Mouse (Mus musculus) fat pad, adult 2 months (tissue): Measurements from ENCODE around the gene Gm26558.

ENCODE experiments used
- DNase-seq: peaks from one replicate; pipeline ENCODE4 v3.0.0-alpha.2; 2011; ENCODE audit warnings: low read depth, low spot score; ENCODE audit errors: extremely low read depth

The Gm26558 gene

DNA sequence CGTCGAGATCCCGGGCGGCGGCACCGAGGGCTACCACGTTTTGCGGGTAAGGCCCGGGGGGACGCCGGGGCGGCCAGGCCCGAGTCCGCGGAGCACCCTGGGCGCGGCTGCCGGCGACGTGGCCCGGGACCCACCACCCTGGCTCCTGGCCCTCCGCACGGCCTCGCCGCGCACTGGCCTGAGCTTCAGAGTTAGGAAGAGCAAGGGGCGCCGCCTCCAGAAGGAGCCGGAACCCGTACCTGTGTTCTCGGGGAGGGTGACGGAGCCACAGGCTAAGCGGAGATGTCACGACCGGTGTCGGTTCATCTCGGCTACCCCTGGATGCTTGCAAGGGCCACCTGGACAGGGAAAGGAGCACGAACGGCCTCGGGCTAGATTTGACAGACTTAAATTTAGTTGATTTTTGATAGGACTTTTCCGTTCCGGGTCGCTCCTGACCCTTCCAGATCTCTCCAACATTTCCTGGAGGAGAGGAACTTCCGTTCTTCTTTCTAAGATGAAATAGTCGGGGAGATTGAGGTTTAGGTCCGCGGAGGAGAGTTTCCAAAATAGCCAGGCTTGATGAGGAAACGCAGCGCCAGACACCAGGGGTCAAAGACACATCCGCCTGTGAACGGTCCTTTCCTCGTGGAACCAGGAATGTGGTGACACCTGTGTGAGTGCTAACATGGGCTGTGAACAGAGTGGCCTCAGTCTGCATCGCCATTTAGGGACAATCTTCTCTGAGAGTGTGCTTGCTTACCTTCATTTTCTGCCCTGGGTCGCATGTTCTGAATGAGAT, at the start of gene Gm26558:
TSS of gene Gm26558 (minus strand) at position 394 of the 781 bp plus-strand sequence.
- DNase-seq: no peak

DNA sequence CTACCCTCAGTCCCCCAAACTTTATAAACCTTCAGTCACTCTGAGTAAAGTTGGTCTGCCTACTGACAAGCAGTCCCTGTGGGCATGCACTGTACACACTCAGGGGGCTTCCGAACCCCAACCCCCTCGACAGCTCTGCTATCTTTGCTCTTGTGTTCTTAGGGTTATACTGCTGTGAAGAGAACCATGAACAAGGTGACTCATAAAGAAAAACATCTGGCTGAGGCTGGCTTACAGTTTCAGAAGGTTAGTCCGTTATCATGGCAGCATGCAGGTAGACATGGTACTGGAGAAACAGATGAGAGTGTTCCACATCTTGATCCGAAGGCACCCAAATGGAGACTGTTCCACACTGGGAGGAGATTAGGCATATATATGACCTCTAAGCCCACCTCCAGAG, 49.0 kb upstream of the Gm26558 start:
- DNase-seq: no peak

DNA sequence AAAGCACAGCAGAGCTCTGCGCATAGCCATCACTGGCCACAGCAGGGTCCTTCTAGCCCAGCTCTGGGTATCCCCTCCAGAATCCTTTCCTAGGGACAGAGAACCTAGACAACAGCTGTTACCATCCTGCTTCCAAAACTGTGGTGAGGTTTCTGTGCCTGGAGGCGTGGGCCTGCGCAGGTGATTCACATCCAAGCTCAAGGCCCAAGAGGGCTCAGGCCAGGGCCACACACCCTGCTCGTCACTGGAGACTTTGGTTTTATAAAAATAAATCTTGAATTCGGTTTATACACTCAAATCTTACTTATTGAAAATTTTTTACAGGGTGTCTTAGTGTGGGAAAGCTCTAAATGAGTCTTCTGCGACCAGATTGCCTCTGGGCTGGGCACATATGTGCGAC, 48.3 kb upstream of the Gm26558 start:
- no peak for DNase-seq

DNA sequence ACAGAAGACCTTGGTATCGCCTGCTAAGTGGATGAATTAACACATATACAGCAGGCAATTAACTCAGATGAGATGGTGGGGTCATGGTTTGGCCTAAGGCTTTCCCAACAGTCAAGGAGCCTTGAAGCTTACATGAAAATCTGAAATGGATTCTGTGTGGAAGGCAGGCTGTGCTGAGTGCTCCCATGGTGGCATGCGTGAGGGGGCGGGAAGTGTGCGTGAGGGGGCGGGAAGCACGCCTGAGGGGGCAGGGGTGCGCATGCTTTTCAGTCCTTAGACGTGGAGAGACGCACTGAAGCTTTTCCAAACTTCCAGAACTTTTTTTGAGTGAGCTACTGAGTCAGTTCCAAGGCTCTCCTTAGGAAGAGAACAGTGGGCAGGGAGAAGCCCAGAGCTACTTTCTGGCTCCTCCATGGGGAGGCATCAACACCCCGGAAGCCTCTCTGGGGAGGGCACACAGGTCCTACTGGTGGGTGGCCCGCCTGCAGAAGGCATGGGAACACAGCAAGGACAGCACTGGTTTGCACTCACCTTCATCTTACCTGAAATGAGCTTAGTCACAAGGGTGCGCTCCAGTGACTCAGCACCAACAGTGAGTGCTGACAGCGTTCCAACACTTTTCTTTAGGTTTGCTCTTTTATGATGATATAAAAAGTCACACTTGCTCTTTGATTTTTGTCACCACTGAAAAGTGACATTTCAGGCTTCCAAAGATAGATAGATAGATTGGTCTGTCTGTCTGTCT, 47.2 kb upstream of the Gm26558 start:
- no peak for DNase-seq

DNA sequence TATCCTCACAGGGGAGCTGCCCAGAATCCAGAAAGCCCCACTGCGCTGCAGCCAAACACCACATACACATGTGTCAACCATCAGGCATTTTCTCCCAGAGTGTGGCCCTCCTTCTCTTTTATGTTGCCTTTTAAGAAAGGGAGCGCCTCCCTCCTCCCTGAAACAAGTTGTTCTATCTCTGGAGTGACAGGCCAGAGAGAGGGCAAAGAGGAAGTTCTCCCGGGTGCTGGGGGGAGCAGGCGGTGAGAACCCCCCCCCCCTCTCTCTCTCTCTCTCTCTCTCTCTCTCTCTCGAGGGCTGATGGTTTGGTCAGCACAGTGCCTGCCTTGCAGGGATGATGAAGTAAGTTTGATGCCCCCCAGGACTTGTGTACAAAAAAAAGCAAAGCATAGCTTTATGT, 40.5 kb upstream of the Gm26558 start:
- no peak for DNase-seq

DNA sequence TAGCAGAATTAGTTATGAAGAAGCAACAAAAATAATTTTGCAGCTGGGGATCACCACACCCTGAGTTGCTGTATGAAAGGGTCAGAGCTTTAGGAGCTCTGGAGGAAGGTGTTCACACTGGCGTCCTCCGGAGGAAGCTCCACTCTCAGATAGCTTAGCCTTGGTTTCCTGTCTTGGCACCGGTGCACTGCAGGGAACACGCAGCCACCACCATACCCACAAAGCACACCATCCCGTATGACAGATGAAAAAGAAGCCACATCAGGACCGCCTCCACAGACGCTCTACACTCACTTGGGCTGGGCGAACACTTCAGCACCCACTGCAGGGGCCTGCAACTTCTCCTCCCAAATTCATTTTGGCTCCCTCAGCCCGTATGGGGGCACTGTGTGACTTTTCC, 39.7 kb upstream of the Gm26558 start:
- no peak for DNase-seq

DNA sequence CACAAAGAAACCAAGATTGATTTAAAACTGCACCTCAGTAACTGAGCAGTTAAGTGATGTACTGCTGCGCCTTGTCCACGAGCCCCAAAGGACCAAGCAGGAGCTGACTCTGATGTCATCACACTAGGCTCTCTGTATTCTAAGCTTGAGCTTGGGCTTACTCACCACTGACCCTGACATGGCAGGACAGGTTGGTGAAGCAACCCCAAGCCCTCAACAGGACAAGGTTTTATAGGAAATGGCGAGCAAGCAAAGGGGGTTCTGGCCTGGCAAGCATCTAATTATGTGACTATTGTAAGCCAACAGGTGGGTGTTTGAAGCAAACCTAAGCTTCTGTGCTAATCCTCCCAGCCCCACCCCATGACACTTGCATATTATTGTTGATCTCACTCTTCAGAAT, 38.9 kb upstream of the Gm26558 start:
- no peak for DNase-seq

DNA sequence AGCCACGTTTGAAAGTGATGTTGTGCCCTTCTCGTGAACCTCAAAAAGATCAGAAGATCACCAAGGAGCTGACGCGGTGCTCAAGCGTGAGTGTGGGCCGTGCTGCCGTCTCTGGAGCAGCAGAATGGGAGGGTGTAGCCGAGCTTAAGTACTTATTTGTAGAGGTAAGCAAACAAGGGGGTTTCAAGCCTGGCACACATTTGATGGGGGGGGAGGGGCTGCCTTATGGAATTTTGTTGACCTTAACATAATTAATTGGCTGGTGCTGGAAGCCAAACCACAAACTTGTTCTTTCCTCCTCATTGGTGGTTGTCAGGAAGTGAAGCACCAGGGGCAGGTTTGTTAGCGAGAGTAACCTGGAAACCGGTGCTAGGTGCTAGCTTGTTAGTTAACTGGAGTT, 33.8 kb upstream of the Gm26558 start:
- DNase-seq: no peak

DNA sequence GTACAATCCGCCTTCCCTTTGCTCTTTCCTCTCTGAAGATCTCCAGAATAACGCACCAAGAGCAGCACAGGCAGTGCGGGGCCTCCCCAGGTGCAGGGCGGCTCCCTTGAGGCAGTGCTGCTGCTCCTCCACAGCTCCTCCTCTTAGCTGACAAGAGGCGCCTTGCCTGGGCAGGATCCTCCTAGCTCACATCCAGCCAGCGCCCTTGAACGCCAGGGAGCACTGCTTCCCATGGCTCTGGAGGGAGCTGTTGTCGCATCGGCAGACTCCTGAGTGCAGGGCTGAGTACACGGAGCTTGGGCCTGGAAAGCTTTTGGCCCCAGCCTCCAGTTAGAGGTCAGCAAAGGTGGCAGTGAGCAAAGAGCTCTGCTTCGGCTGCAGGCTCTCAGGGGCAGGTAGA, 28.3 kb upstream of the Gm26558 start:
- no peak for DNase-seq

DNA sequence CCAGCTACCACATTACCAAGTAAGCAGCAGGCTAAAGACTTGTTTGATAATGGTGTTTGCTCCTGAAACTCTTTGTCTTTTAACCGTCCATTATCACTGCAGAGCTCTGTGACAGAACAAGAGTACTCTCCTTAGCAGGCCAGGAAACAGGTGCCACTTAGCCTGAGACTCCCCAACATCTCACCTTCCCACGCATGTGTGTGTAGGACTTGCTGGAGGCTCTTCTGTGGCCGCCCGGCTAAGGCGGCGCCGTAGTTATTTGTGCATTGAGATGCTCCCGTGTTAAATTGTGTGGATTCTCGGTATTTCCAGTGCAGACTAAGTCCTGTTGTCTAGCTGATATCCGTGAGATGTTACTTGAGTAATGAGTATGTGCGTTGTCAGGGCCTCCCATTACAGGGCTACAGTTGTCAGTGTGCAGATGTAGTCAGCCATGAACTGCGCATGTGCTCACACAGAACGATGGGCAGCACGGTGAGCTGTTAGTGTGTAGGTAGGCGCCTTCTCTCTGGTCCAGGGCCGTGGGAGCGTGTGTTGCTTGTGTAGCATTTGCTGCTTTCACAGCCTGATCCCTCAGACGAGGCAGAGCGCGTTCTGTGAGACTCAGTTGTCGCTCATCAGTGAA, 26.7 kb upstream of the Gm26558 start:
- DNase-seq: no peak

DNA sequence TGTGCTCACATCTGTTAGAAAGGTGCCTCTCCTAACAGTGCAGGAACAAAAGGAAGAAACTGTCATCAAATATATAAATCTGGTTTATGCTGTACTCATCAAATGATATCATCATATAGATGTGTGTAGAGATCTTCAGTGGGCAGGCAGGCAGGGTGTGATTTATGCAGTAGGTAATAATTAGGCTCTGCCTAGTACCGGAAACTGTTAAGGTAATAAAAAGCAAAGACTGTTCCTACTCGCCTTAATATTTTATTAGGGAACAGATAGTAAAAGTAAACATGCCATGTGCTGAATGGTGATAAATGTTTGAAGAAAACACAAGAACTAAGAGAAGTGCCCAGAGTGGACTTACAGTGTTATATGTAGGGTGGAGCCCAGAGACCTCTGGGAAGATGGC, 20.4 kb upstream of the Gm26558 start:
- DNase-seq: no peak

DNA sequence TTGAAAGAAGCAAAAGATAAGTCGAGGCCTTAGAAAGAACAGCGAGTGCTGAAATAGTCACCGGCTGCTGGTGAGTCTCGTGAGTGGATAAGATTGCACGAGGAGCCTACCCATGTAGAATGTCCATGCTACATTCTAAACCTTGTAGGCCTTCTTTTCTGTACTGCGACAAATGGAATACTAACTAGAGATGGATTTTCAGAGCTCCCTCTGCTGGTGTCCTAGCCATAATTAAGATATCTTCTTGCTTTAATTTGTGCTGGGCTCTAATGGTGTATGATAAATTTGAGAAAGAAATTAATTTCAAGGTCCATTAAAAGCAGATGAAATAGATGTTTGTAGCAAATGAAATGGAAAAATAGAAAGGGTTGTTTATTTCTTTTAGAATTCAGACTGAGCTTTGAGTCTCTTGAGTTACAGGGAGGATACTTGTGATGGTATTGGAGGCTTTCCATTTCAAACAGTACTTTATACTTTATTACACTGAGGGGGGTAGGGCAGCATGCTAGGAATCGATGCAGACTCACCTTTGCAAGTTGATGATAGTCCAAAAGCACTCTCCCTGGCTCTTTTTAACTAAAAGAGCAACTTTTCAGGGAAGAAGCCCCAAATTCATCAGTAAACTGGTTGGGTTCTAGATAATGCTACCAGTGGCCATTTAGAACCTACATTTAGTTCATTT, 11.7 kb upstream of the Gm26558 start:
- no peak for DNase-seq

DNA sequence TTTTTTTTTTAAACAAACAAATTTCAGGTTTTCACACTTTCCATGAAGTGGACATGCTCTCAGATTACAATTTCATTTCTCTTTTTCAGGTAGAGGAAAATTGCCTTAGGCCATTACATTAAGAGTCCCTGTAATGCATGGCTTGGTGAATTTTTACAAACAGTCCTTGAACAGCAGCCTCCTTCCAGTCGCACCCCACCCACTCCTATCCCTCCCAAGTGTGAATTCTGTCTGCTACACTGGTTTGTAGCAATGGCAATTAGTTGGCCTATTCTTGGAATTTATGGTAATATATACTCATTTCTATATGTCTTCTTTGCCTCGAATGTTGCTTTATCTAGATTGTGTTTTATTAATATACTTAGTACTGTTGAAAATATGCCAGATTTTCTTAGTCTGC, 10.6 kb upstream of the Gm26558 start:
- no peak for DNase-seq

DNA sequence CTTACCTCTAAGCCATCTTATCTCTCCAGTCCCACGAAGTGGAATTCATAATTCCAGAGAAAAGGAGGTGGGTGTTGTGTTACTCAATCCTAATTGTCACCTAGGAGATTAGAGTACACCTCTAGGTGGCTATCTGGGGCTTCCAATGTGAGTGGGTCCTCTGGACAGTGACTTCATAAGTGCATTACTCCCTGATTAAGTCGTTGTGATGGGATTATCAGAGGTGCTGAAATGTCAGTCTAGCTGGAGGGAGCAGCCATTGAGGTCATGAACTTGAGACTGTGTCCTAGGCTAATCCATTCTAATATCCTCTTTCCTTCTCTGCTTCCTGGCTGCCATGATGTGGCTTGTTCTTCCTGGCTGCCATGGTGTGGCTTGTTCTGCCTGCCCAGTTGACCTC, 8.0 kb upstream of the Gm26558 start:
- DNase-seq: no peak

DNA sequence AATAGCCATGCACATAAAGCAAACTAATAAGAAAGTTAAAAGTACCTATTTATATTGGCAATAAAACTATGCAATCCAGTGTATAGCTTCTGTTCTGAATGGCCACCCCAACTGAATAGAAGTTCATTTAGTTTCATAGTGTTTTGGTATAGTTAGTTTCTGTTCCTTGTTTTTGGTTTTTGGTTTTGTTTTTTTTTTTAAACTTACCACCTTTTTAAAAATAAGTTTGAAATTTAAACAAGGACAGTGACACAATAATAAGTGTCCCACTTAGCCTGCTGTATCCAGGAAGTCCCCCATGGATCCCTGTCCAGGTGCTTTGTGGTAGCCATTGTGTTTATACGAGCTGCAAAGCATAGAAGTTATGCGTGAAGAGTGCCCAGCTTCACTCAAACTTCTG, 7.3 kb upstream of the Gm26558 start:
- DNase-seq: no peak

DNA sequence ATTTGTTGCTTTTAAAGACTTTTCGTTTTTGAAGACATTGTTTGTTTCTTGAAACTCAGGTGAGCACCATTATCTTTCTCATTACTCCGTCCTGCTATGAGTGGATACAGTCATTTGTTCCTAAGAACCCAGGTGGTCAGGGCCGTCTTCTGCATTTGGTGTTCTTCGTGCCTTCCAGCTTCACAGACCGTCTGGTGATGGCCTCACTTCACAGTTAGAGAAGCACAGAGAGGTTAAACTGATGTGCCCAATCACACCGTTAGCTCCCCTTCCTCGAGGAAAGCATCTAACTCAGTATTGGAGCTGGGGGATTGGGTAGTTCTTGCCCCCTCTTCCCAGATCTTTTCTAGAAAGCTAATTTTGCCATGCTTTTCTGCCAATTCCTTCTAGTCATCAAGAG, 5.1 kb upstream of the Gm26558 start:
- no peak for DNase-seq

DNA sequence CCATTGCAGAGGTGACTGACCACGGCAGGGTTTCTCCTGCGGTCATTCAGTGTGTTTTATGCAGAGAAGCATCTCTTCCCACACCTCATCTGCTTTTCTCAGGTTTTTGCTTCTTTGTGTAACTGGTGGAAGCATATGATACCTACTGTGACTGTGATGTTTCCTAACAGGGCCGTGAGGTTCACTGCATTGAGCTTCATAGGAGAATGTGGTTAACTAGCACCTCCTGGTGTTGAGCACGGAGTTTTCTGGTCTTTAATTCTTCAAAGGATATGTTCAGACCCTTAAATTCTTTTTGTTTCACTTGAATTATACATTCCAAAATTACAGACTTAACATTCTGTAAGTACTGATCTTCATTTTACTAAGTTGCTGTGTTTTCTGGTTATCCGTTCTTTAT, 1.9 kb upstream of the Gm26558 start:
- no peak for DNase-seq

DNA sequence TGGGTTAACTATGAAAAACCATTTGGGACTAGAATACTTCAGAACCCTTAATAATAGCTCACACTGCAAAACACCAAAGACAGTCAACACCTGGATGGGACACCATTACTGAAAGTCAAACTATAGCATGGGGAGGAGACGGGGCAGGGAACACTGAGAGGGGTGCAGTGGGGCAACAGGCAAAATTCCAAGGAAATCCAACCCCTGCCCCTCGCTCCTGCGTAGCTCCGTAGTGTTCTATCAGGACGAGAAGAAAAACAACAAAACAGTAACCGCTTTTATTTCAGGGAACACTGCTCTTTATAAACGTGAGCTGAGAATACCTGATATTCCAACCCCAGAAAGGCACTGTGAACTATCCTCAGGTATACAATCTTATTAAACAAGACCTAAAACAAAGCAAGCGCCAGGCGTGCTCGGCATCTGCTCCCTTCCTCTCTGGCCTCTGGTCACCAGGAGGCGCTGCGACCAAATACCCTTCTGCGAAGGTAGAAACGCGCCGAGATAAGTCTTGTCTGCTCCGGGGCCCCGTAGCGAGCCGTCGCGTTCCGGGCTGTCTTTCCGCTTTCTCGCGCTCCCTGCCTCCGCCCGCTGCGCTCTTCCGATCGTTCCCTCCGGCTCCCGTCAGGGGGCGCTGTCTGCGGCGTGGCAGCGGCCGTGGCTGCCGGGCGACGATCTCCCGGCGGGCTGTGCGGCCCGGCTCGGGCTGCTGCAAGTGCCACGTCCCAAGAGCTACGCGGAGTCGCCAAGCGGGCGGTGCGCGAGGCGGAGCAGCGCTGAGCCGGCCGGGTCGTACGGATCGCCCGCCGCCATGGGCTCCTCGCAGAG, 807 bp downstream of the Gm26558 start, which contains the start of gene Gorasp2:
TSS of gene Gorasp2 (plus strand) at position 690 of the 828 bp plus-strand sequence.
- DNase-seq: peak; percentile 52

DNA sequence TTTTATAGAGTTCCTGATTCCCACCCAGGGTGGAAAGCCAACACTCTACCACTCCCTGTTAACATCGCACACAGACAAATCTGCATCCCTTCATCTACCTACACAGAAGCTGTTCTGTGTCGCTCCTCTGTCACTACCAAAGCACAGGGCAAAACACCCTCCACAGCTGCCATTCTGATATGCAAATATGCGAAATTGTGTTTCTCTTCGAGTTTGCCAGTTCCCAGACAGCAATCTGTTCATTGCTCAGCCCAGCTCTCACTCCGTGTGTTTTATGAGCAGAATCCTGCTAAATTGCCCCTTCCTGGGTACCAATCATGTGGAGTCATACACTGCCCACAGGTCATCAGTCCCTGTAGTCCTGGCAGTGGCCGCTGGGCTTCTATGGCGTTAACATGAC, 4.8 kb downstream of the Gm26558 start:
- DNase-seq: no peak

DNA sequence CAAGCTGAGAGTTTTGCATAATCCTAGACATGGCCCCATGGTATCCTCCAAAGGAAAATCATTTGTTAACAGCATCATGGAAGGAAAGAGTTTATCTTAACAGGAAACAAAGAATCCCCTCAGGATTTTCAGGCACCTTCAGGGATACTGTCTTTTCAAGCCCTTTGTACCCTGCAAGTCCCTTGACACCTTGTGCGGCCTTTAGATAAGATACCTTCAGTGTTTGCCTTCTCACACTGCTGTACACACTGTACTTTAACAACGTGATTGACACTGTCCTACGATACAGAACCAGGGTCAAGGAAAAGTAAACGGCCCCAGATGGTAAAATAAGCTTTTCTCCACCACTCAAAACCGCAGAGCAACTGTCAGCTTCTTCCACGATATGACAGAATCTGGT, 10.1 kb downstream of the Gm26558 start:
- no peak for DNase-seq

DNA sequence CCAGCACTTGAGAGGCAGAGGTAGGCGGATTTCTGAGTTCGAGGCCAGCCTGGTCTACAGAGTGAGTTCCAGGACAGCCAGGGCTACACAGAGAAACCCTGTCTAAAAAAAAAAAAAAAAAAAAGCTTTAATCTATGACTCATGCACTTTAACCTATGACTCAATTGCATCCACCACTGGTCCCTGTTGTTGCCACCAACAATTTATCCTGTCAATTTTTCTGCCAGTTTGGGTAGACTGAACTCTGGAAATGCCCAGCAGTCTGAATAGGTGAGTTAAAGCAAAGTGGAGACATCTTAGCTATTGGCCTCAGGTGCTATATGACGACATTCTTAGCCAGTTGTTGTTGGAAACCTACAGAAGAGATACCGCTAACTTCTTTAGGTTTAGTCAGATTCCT, 12.4 kb downstream of the Gm26558 start:
- DNase-seq: no peak
